Mouse (Mus musculus) CH12.LX (cell line): ENCODE data around the gene Tmem41b. TPM values are rescaled to one million over a fixed set of nuclear protein-coding genes. Genes with fewer than 3 reads are reported as not detected.

Experiments
- DNase-seq: peaks from one replicate; pipeline ENCODE4 v3.0.0-alpha.2; 2013; ENCODE audit errors: extremely low read depth
- H3K27ac ChIP-seq: 2 replicates; pipeline ENCODE4 v1.5.1; 2012; ENCODE audit warnings: low read depth, mild to moderate bottlenecking, control low read depth, moderate library complexity; ENCODE audit not compliant: insufficient read depth
- H3K27me3 ChIP-seq: replicated peaks from 2 replicates; pipeline ENCODE3; 2012; ENCODE audit warnings: inconsistent platforms
- H3K36me3 ChIP-seq, 2 experiments: replicated peaks in 1 of 2; 2 replicates each; pipeline versions ENCODE3 to v1.6.1; 2012; ENCODE audit warnings: inconsistent platforms in 1 of 2, low read length in 1 of 2, mild to moderate bottlenecking in 1 of 2, mixed read lengths in 1 of 2, moderate library complexity in 1 of 2; ENCODE audit not compliant: control insufficient read depth in 1 of 2, insufficient read depth in 1 of 2
- H3K4me1 ChIP-seq, 2 experiments: 2 replicates each; pipeline ENCODE4 v1.6.1; 2012; ENCODE audit warnings: inconsistent platforms in 1 of 2, moderate library complexity in 1 of 2; ENCODE audit not compliant: insufficient read depth in 2 of 2, control insufficient read depth in 1 of 2
- H3K4me2 ChIP-seq: 2 replicates; pipeline ENCODE4 v1.6.1; 2012; ENCODE audit warnings: low read depth, mild to moderate bottlenecking, control low read depth; ENCODE audit not compliant: poor library complexity, insufficient read depth, severe bottlenecking
- H3K4me3 ChIP-seq, 3 experiments: fragments of 150-350 bp in 1 of 3; sonication (generic) in 1 of 3; replicated peaks in 1 of 3; 2 replicates each; pipeline versions ENCODE3 to v1.5.1; 2011 to 2012; ENCODE audit warnings: low read depth in 2 of 3, low read length in 2 of 3, mild to moderate bottlenecking in 2 of 3, moderate library complexity in 2 of 3, control low read depth in 1 of 3, improper control_type of control experiment in 1 of 3, inconsistent platforms in 1 of 3, mixed read lengths in 1 of 3; ENCODE audit not compliant: poor library complexity in 1 of 3
- H3K79me2 ChIP-seq: replicated peaks from 2 replicates; pipeline ENCODE4 v1.6.1; 2012; ENCODE audit warnings: mild to moderate bottlenecking, moderate library complexity; ENCODE audit not compliant: control insufficient read depth, poor library complexity, insufficient read depth, severe bottlenecking; ENCODE audit errors: extremely low read depth
- H3K9ac ChIP-seq: 2 replicates; pipeline ENCODE4 v1.6.1; 2012; ENCODE audit warnings: low read depth, mild to moderate bottlenecking, control low read depth, moderate library complexity; ENCODE audit not compliant: insufficient read depth
- H3K9me3 ChIP-seq: replicated peaks from 2 replicates; pipeline ENCODE3; 2012; ENCODE audit warnings: low read length, inconsistent platforms, mixed read lengths
- BHLHE40 ChIP-seq: IDR thresholded peaks from 2 replicates; pipeline ENCODE4 v1.6.1; 2011; ENCODE audit warnings: mild to moderate bottlenecking, low read depth, low read length, improper control_type of control experiment
- CHD1 ChIP-seq: IDR thresholded peaks from 2 replicates; pipeline ENCODE4 v1.6.1; 2012; ENCODE audit warnings: low read depth, low read length, improper control_type of control experiment, inconsistent platforms
- CTCF ChIP-seq, 2 experiments: IDR thresholded peaks in 1 of 2; conservative IDR thresholded peaks in 1 of 2; 2 replicates each; pipeline ENCODE4 v1.5.1; 2011 to 2012; ENCODE audit warnings: low read depth in 2 of 2, low read length in 2 of 2, improper control_type of control experiment in 1 of 2, inconsistent platforms in 1 of 2, mild to moderate bottlenecking in 1 of 2, moderate library complexity in 1 of 2
- JUN ChIP-seq: IDR thresholded peaks from 2 replicates; pipeline ENCODE4 v1.6.1; 2011; ENCODE audit warnings: low read depth, mild to moderate bottlenecking, low read length, improper control_type of control experiment, moderate library complexity; ENCODE audit not compliant: insufficient read depth
- MYC ChIP-seq: IDR thresholded peaks from 2 replicates; pipeline ENCODE4 v1.6.1; 2011; ENCODE audit warnings: low read depth, mild to moderate bottlenecking, improper control_type of control experiment, low read length
- NRF1 ChIP-seq: IDR thresholded peaks from 2 replicates; pipeline ENCODE4 v1.6.1; 2014; ENCODE audit warnings: low read depth, mild to moderate bottlenecking, inconsistent platforms, low read length, improper control_type of control experiment, moderate library complexity
- RAD21 ChIP-seq: IDR thresholded peaks from 2 replicates; pipeline ENCODE4 v1.6.1; 2011; ENCODE audit warnings: low read depth, mild to moderate bottlenecking, low read length, improper control_type of control experiment, moderate library complexity
- TBP ChIP-seq: conservative IDR thresholded peaks from 2 replicates; pipeline ENCODE4 v1.6.1; 2011; ENCODE audit warnings: low read depth, low read length, improper control_type of control experiment
- ZC3H11A ChIP-seq: IDR thresholded peaks from 2 replicates; pipeline ENCODE4 v1.6.1; 2012; ENCODE audit warnings: low read depth, mild to moderate bottlenecking, inconsistent platforms, low read length, improper control_type of control experiment
- ZMIZ1 ChIP-seq: IDR thresholded peaks from 2 replicates; pipeline ENCODE4 v1.6.1; 2012; ENCODE audit warnings: low read depth, mild to moderate bottlenecking, inconsistent platforms, low read length, improper control_type of control experiment
- ZNF384 ChIP-seq: IDR thresholded peaks from 2 replicates; pipeline ENCODE4 v1.6.1; 2012; ENCODE audit warnings: low read depth, low read length, improper control_type of control experiment, inconsistent platforms
- dilution Hi-C: fragments of 300-500 bp; cut with MboI; formaldehyde crosslinking; loops from 2 replicates; pipeline ENCODE4 v1.14.3; 2020; ENCODE audit warnings: low sequenced_read_pairs; ENCODE audit not compliant: extremely low pct_unique_long_range_greater_than_20kb, extremely low pct_ligation_motif_present
- in situ Hi-C: fragments of 300-500 bp; cut with MboI; formaldehyde crosslinking; loops from 3 replicates; pipeline ENCODE4 v1.14.3; 2019; ENCODE audit warnings: low sequenced_read_pairs, low pct_ligation_motif_present, low pct_unique_long_range_greater_than_20kb, mixed read lengths
- polyA plus RNA-seq: library from polyadenylated mRNA; unstranded; fragments of >175 nt; gene quantifications from 2 replicates; pipeline ENCODE4 v1.2.1, GENCODE M21; 2012; ENCODE audit warnings: low read depth; ENCODE audit not compliant: insufficient read length
- total RNA-seq, 2 experiments: library from RNA; depleted of rRNA; stranded (reverse); fragments of 300-350 nt in 1 of 2; fragments of >200 nt in 1 of 2; gene quantifications; 2 replicates each; pipeline ENCODE4 v1.2.3; 2012 to 2014

Gene Tmem41b
- total and polyA plus RNA-seq, 3 experiments, result 51.1 to 106 (median 56.3) TPM

GRCm38 (mm10) chr7:109967805-109968579, 18.7 kb downstream of the Tmem41b start:
- peaks cover 12% of the 10 kb centered on the region for H3K9me3 ChIP-seq
- H3K27me3 ChIP-seq, result peaks cover 5% of the 10 kb centered on the region
- no peak overlapping the region for H3K4me3 ChIP-seq
- H3K4me2 ChIP-seq, result no peak overlapping the region
- dilution Hi-C loops (no loop called here), in situ Hi-C loops (no loop called here)
- peak; percentile 32 for TF ChIP-seq JUN
- no peak for TF ChIP-seq NRF1
- TF ChIP-seq ZMIZ1, result no peak
- TF ChIP-seq ZNF384, result peak; percentile 43; the same call in 1 of the 2 replicates
- peaks cover 5 to 10% of the 10 kb centered on the region in 2 experiments for H3K36me3 ChIP-seq
- no peak overlapping the region for H3K9ac ChIP-seq
- DNase-seq, result peak; percentile 70
- peaks cover 2 to 17% of the 10 kb centered on the region in 2 experiments; a peak in 2 of 4 replicates for H3K4me1 ChIP-seq
- H3K79me2 ChIP-seq, result no peaks in the 10 kb centered on the region
- H3K27ac ChIP-seq, result no peak overlapping the region

GRCm38 (mm10) chr7:109965658-109966057, 21.1 kb downstream of the Tmem41b start:
- Histone ChIP-seq H3K4me3 (no peak overlapping the region), H3K27me3 (peaks cover 23% of the 10 kb centered on the region), H3K9ac (no peak overlapping the region), H3K4me1 (peaks cover 2 to 21% of the 10 kb centered on the region in 2 experiments; a peak in 2 of 4 replicates), H3K27ac (no peak overlapping the region), H3K36me3 (no peaks in the 10 kb centered on the region), H3K79me2 (no peaks in the 10 kb centered on the region), H3K9me3 (peaks cover 12% of the 10 kb centered on the region), H3K4me2 (no peak overlapping the region)
- TF ChIP-seq CHD1 (no peak), MYC (no peak), CTCF (conservative IDR thresholded peaks at IDR 0.05 in 1 of 2, IDR thresholded peaks at IDR 0.05 in 1 of 2; ENCODE audit: low read depth in 2 of 2, low read length in 2 of 2) (peak in 1 of 2 experiments; percentile 19; a peak in 1 of 4 replicates), RAD21 (no peak; the same call in 1 of the 2 replicates), TBP (no peak), ZC3H11A (no peak), BHLHE40 (no peak)
- dilution Hi-C loops, result no loop called here
- in situ Hi-C loops, result no loop called here
- no peak for DNase-seq

GRCm38 (mm10) chr7:109963707-109964106, 23.0 kb downstream of the Tmem41b start:
- Histone ChIP-seq H3K27me3 (peaks cover 24% of the 10 kb centered on the region), H3K36me3 (no peaks in the 10 kb centered on the region), H3K27ac (no peak overlapping the region), H3K4me2 (no peak overlapping the region), H3K9me3 (peaks cover 12% of the 10 kb centered on the region), H3K4me3 (no peak overlapping the region)
- TF ChIP-seq CTCF (conservative IDR thresholded peaks at IDR 0.05 in 1 of 2, IDR thresholded peaks at IDR 0.05 in 1 of 2; ENCODE audit: low read depth in 2 of 2, low read length in 2 of 2) (0 out of 4 replicates have a peak, but pooled peaks of 1 of the 2 experiments have one; percentile 17), ZC3H11A (no peak)
- TF ChIP-seq, all 38 proteins: peak for 1
- Histone ChIP-seq H3K4me1 (peaks cover 2 to 20% of the 10 kb centered on the region in 2 experiments; a peak in 2 of 4 replicates), H3K9ac (no peak overlapping the region), H3K79me2 (no peaks in the 10 kb centered on the region; the same call in 1 of the 2 replicates)
- no peak for DNase-seq
- in situ Hi-C loops, result no loop called here
- dilution Hi-C loops, result no loop called here
